Mouse (Mus musculus) MEL (cell line): ENCODE data around the gene Proca1.

Experiments
- CTCF ChIP-seq, 3 experiments: IDR thresholded peaks in 2 of 3; conservative IDR thresholded peaks in 1 of 3; 2 replicates each; pipeline ENCODE4 v1.5.1; 2011 to 2012; ENCODE audit warnings: low read length in 3 of 3, low read depth in 2 of 3, mild to moderate bottlenecking in 2 of 3, improper control_type of control experiment in 1 of 3, inconsistent platforms in 1 of 3, mixed read lengths in 1 of 3, moderate library complexity in 1 of 3; ENCODE audit not compliant: control insufficient read depth in 1 of 3, insufficient read depth in 1 of 3, poor library complexity in 1 of 3, severe bottlenecking in 1 of 3
- ETS1 ChIP-seq: IDR thresholded peaks from 2 replicates; pipeline ENCODE4 v1.6.1; 2012; ENCODE audit warnings: low read depth, mild to moderate bottlenecking, inconsistent platforms, low read length, improper control_type of control experiment, moderate library complexity
- MAFK ChIP-seq: IDR thresholded peaks from 2 replicates; pipeline ENCODE4 v1.6.1; 2011; ENCODE audit warnings: low read depth, mild to moderate bottlenecking, low read length, improper control_type of control experiment, borderline replicate concordance
- POLR2A ChIP-seq, 2 experiments: IDR thresholded peaks; 2 replicates each; pipeline ENCODE4 v1.6.1; 2011 to 2012; ENCODE audit warnings: low read length in 2 of 2, mild to moderate bottlenecking in 2 of 2, control low read depth in 1 of 2, improper control_type of control experiment in 1 of 2, low read depth in 1 of 2, moderate library complexity in 1 of 2; ENCODE audit not compliant: control insufficient read depth in 1 of 2, insufficient read depth in 1 of 2, poor library complexity in 1 of 2
- TAL1 ChIP-seq: IDR thresholded peaks from 2 replicates; pipeline ENCODE4 v1.6.1; 2012; ENCODE audit warnings: mild to moderate bottlenecking, inconsistent platforms, low read length, moderate library complexity, mixed read lengths
- ZC3H11A ChIP-seq: IDR thresholded peaks from 2 replicates; pipeline ENCODE4 v1.6.1; 2012; ENCODE audit warnings: low read depth, mild to moderate bottlenecking, inconsistent platforms, low read length, improper control_type of control experiment
- ZKSCAN1 ChIP-seq: IDR thresholded peaks from 2 replicates; pipeline ENCODE4 v1.6.1; 2012; ENCODE audit warnings: low read depth, mild to moderate bottlenecking, inconsistent platforms, low read length, improper control_type of control experiment, moderate library complexity

GRCm38 (mm10) chr11:78181830-78182357 is 11.3 kb upstream of the Proca1 start:
- TF ChIP-seq MAFK (no peak), TAL1 (no peak), POLR2A (IDR thresholded peaks at IDR 0.05; ENCODE audit: control insufficient read depth in 1 of 2, insufficient read depth in 1 of 2, low read depth in 1 of 2, low read length in 2 of 2, poor library complexity in 1 of 2) (peak in 1 of 2 experiments; percentile 13; a peak in 3 of 4 replicates), CTCF (IDR thresholded peaks at IDR 0.05 in 2 of 3, conservative IDR thresholded peaks at IDR 0.05 in 1 of 3; ENCODE audit: control insufficient read depth in 1 of 3, insufficient read depth in 1 of 3, low read depth in 2 of 3, low read length in 3 of 3, poor library complexity in 1 of 3, severe bottlenecking in 1 of 3) (no peak), ZKSCAN1 (no peak), ZC3H11A (no peak), ETS1 (no peak)
